Mouse (Mus musculus) C2C12 (cell line): ENCODE measurements around the gene Hs6st3.

Experiments
- CTCF ChIP-seq: IDR thresholded peaks from one replicate; pipeline ENCODE4 v1.5.1; 2011; ENCODE audit not compliant: control insufficient read depth, insufficient read depth, insufficient read length
- FOSL1 ChIP-seq: IDR thresholded peaks from one replicate; pipeline ENCODE4 v1.8.0; 2011; ENCODE audit warnings: mild to moderate bottlenecking, low read length; ENCODE audit not compliant: poor library complexity, insufficient read depth, severe bottlenecking
- MAX ChIP-seq: IDR thresholded peaks from one replicate; pipeline ENCODE4 v1.6.1; 2011; ENCODE audit warnings: mild to moderate bottlenecking, control low read depth
- MYOD1 ChIP-seq: IDR thresholded peaks from one replicate; pipeline ENCODE4 v1.6.1; 2011; ENCODE audit warnings: low read depth; ENCODE audit not compliant: control insufficient read depth, insufficient read length
- MYOG ChIP-seq: IDR thresholded peaks from one replicate; pipeline ENCODE4 v1.6.1; 2011; ENCODE audit not compliant: control insufficient read depth, insufficient read length; ENCODE audit errors: extremely low read depth
- USF1 ChIP-seq: IDR thresholded peaks from one replicate; pipeline ENCODE4 v1.6.1; 2011; ENCODE audit warnings: low read depth, mild to moderate bottlenecking, control low read depth, moderate library complexity

DNA sequence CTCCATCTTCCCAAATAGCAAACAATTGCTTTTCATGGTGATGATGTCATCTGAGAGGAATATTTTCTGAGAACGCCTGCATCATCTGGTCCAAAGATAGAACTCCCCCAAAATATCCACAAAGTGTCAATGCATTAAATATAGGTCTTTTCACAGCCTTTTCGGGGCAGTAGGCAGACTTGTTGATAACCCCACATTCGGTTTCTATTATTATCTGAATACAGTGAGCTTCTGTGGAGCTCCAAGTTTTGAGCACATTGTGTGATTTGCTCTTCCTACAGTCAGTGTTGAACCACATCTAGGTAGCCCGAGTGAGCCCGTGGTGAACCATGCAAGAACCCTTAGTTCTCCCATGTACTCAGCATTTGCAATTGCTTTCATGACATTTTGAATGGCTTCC is 402.4 kb downstream of the Hs6st3 start:
- TF ChIP-seq CTCF (no peak), MAX (no peak), MYOG (no peak), FOSL1 (no peak), USF1 (no peak), MYOD1 (no peak)
